Mouse (Mus musculus): ENCODE measurements around the gene Pin1. TPM values are rescaled to one million over a fixed set of nuclear protein-coding genes. Genes with fewer than 3 reads are reported as not detected.

The Pin1 gene
- polyA plus RNA-seq, 1 experiment from 2014 or later = 46.5 TPM

GRCm38 (mm10) chr9:20696107-20696712, 44.3 kb downstream of the Pin1 start:
- no peak for ATAC-seq (ENCODE audit: insufficient number of reproducible peaks, insufficient read depth, low FRiP score, low read depth)
- H3K4me2 ChIP-seq (replicated peaks; ENCODE audit: low read depth, low read length) = no peak overlapping the region
- H3K9ac ChIP-seq (replicated peaks; ENCODE audit: low read depth, low read length) = no peak overlapping the region
- H3K27me3 ChIP-seq (ENCODE audit: control insufficient read depth, insufficient read depth, low read length) = 0 out of 2 replicates have a peak, but pooled peaks cover 3% of the 10 kb centered on the region
- H3K4me1 ChIP-seq (ENCODE audit: control insufficient read depth, insufficient read depth, low read length) = no peaks in the 10 kb centered on the region
- no peaks in the 10 kb centered on the region for H3K9me3 ChIP-seq (ENCODE audit: control insufficient read depth, low read depth, low read length)
- WGBS = 77% methylated on average over 5 of the region's 5 CpGs
- H3K36me3 ChIP-seq (ENCODE audit: control insufficient read depth, insufficient read depth, low read length) = no peaks in the 10 kb centered on the region
- H3K4me3 ChIP-seq (ENCODE audit: low read depth, low read length) = no peak overlapping the region
- no peak overlapping the region for H3K27ac ChIP-seq (ENCODE audit: low read length)

DNA sequence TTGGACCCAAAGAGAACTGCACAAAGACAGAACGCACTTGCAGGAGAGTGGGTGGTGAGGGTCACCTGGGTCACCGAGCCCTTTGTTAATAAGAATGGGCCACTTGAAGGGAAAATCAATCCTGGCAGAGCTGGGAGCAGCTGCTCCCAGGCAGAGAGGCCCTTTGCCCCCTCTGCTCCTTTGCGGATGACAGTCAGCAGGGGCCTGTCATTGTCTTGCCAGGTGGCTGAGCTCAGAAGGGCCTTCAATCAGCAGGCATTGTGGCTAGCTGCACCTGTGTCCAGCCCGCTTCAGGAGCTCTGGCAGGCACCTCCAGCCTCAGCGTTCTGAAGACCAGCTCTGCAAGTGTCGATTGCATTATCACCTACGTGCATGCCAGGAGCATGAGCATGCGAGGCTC, 45.6 kb downstream of the Pin1 start:
- H3K4me2 ChIP-seq (replicated peaks; ENCODE audit: low read depth, low read length) = no peak overlapping the region
- no peaks in the 10 kb centered on the region for H3K9me3 ChIP-seq (ENCODE audit: control insufficient read depth, low read depth, low read length)
- WGBS = 22% methylated on average over 8 of the region's 8 CpGs
- no peak overlapping the region for H3K4me3 ChIP-seq (ENCODE audit: low read depth, low read length)
- ATAC-seq (ENCODE audit: insufficient number of reproducible peaks, insufficient read depth, low FRiP score, low read depth) = no peak
- no peak overlapping the region for H3K9ac ChIP-seq (replicated peaks; ENCODE audit: low read depth, low read length)
- no peaks in the 10 kb centered on the region for H3K36me3 ChIP-seq (ENCODE audit: control insufficient read depth, insufficient read depth, low read length)
- H3K27me3 ChIP-seq (ENCODE audit: control insufficient read depth, insufficient read depth, low read length) = 0 out of 2 replicates have a peak, but pooled peaks cover 3% of the 10 kb centered on the region
- no peaks in the 10 kb centered on the region for H3K4me1 ChIP-seq (ENCODE audit: control insufficient read depth, insufficient read depth, low read length)
- no peak overlapping the region for H3K27ac ChIP-seq (ENCODE audit: low read length)

DNA sequence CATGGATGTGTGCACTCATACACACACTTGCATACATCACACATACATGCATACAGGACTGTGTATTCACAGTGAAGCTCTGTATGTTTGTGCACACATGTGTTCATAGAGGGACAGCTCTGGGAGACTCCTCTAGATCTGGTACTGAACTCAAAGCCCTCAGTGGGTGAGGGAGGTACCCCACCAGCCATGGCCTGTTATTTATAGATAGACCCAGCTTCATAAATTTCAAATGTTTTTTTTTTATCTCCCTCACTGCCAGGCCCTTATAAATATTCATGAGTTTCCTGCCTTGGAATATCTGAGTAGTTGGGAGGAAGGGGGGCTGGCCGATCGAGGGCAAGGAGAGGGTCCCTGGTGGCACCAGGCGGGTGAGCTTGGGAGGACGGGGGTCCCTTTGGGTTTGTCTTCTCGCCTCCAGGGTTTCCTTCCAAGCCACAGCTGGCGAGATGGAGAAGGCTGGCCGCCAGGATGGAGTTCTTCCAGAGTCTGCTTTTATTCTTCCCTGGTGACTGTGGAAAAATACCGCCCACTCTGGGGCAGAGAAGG, 52.0 kb downstream of the Pin1 start:
- ATAC-seq (ENCODE audit: insufficient number of reproducible peaks, insufficient read depth, low FRiP score, low read depth) = no peak
- no peaks in the 10 kb centered on the region for H3K4me1 ChIP-seq (ENCODE audit: control insufficient read depth, insufficient read depth, low read length)
- no peak overlapping the region for H3K4me2 ChIP-seq (replicated peaks; ENCODE audit: low read depth, low read length)
- H3K4me3 ChIP-seq (ENCODE audit: low read depth, low read length) = no peak overlapping the region
- H3K27ac ChIP-seq (ENCODE audit: low read length) = no peak overlapping the region
- no peaks in the 10 kb centered on the region for H3K36me3 ChIP-seq (ENCODE audit: control insufficient read depth, insufficient read depth, low read length)
- WGBS = 73% methylated on average over 8 of the region's 8 CpGs
- no peaks in the 10 kb centered on the region for H3K27me3 ChIP-seq (ENCODE audit: control insufficient read depth, insufficient read depth, low read length)
- H3K9me3 ChIP-seq (ENCODE audit: control insufficient read depth, low read depth, low read length) = no peaks in the 10 kb centered on the region
- no peak overlapping the region for H3K9ac ChIP-seq (replicated peaks; ENCODE audit: low read depth, low read length)

GRCm38 (mm10) chr9:20705420-20705819, 53.5 kb downstream of the Pin1 start:
- H3K4me1 ChIP-seq (ENCODE audit: control insufficient read depth, insufficient read depth, low read length) = no peaks in the 10 kb centered on the region
- H3K36me3 ChIP-seq (ENCODE audit: control insufficient read depth, insufficient read depth, low read length) = no peaks in the 10 kb centered on the region
- H3K9me3 ChIP-seq (ENCODE audit: control insufficient read depth, low read depth, low read length) = no peaks in the 10 kb centered on the region
- no peak overlapping the region for H3K27ac ChIP-seq (ENCODE audit: low read length)
- no peaks in the 10 kb centered on the region for H3K27me3 ChIP-seq (ENCODE audit: control insufficient read depth, insufficient read depth, low read length)
- H3K9ac ChIP-seq (replicated peaks; ENCODE audit: low read depth, low read length) = no peak overlapping the region
- no peak for ATAC-seq (ENCODE audit: insufficient number of reproducible peaks, insufficient read depth, low FRiP score, low read depth)
- H3K4me2 ChIP-seq (replicated peaks; ENCODE audit: low read depth, low read length) = no peak overlapping the region
- H3K4me3 ChIP-seq (ENCODE audit: low read depth, low read length) = no peak overlapping the region

- H3K4me3 ChIP-seq (ENCODE audit: low read depth, low read length) = no peak overlapping the region
- no peak overlapping the region for H3K4me2 ChIP-seq (replicated peaks; ENCODE audit: low read depth, low read length)
- 25% methylated on average over 4 of the region's 4 CpGs for WGBS
- H3K36me3 ChIP-seq (ENCODE audit: control insufficient read depth, insufficient read depth, low read length) = no peaks in the 10 kb centered on the region
- no peak overlapping the region for H3K9ac ChIP-seq (replicated peaks; ENCODE audit: low read depth, low read length)
- no peaks in the 10 kb centered on the region for H3K27me3 ChIP-seq (ENCODE audit: control insufficient read depth, insufficient read depth, low read length)
- no peak overlapping the region for H3K27ac ChIP-seq (ENCODE audit: low read length)
- H3K4me1 ChIP-seq (ENCODE audit: control insufficient read depth, insufficient read depth, low read length) = no peaks in the 10 kb centered on the region
- H3K9me3 ChIP-seq (ENCODE audit: control insufficient read depth, low read depth, low read length) = no peaks in the 10 kb centered on the region
- no peak for ATAC-seq (ENCODE audit: insufficient number of reproducible peaks, insufficient read depth, low FRiP score, low read depth)
Observed at GRCm38 (mm10) chr9:20705981-20706380, 54.1 kb downstream of the Pin1 start.

GRCm38 (mm10) chr9:20710471-20710870, 58.6 kb downstream of the Pin1 start:
- Histone ChIP-seq H3K36me3 (ENCODE audit: control insufficient read depth, insufficient read depth, low read length) (no peaks in the 10 kb centered on the region), H3K4me3 (ENCODE audit: low read depth, low read length) (no peak overlapping the region), H3K9ac (replicated peaks; ENCODE audit: low read depth, low read length) (no peak overlapping the region), H3K27ac (ENCODE audit: low read length) (no peak overlapping the region), H3K9me3 (ENCODE audit: control insufficient read depth, low read depth, low read length) (no peaks in the 10 kb centered on the region), H3K4me1 (ENCODE audit: control insufficient read depth, insufficient read depth, low read length) (no peaks in the 10 kb centered on the region), H3K4me2 (replicated peaks; ENCODE audit: low read depth, low read length) (no peak overlapping the region), H3K27me3 (ENCODE audit: control insufficient read depth, insufficient read depth, low read length) (no peaks in the 10 kb centered on the region)
- ATAC-seq (ENCODE audit: insufficient number of reproducible peaks, insufficient read depth, low FRiP score, low read depth) = no peak
- WGBS = 80% methylated on average over 3 of the region's 3 CpGs

DNA sequence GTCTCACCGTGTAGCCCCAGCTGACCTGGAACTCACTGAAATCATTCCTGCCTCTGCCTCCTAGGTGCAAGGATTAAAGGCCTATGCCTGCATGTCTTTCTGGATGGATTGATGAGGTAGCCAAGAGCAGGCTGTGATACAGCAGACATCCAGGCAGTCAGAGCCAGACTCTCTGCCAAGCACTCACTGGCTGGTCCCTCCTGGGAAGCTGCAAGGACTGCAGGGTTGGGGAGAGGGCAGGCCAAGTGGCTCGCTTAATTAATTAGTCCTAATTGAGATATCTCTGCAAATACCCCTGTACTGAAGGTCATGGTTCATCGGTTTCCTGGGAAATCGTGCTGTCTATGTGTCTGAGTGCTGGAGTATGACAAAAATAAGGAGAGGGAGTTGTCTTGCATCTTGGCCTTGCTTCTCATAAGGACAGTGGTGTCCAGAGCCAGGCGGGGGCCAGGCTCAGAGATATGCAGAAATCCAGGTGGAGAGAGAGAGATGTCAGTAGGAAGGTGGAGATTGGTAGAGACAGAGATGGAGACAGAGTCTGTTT, 61.1 kb downstream of the Pin1 start:
- no peak overlapping the region for H3K4me2 ChIP-seq (replicated peaks; ENCODE audit: low read depth, low read length)
- no peak for ATAC-seq (ENCODE audit: insufficient number of reproducible peaks, insufficient read depth, low FRiP score, low read depth)
- H3K4me1 ChIP-seq (ENCODE audit: control insufficient read depth, insufficient read depth, low read length) = no peaks in the 10 kb centered on the region
- H3K27ac ChIP-seq (ENCODE audit: low read length) = no peak overlapping the region
- H3K9ac ChIP-seq (replicated peaks; ENCODE audit: low read depth, low read length) = no peak overlapping the region
- WGBS = 72% methylated on average over 5 of the region's 5 CpGs
- H3K4me3 ChIP-seq (ENCODE audit: low read depth, low read length) = no peak overlapping the region
- no peaks in the 10 kb centered on the region for H3K9me3 ChIP-seq (ENCODE audit: control insufficient read depth, low read depth, low read length)
- no peaks in the 10 kb centered on the region for H3K36me3 ChIP-seq (ENCODE audit: control insufficient read depth, insufficient read depth, low read length)
- no peaks in the 10 kb centered on the region for H3K27me3 ChIP-seq (ENCODE audit: control insufficient read depth, insufficient read depth, low read length)

GRCm38 (mm10) chr9:20713478-20713987, 61.6 kb downstream of the Pin1 start:
- no peaks in the 10 kb centered on the region for H3K4me1 ChIP-seq (ENCODE audit: control insufficient read depth, insufficient read depth, low read length)
- H3K4me3 ChIP-seq (ENCODE audit: low read depth, low read length) = no peak overlapping the region
- no peak overlapping the region for H3K4me2 ChIP-seq (replicated peaks; ENCODE audit: low read depth, low read length)
- WGBS = 31% methylated on average over 6 of the region's 11 CpGs
- H3K36me3 ChIP-seq (ENCODE audit: control insufficient read depth, insufficient read depth, low read length) = no peaks in the 10 kb centered on the region
- no peak overlapping the region for H3K9ac ChIP-seq (replicated peaks; ENCODE audit: low read depth, low read length)
- no peaks in the 10 kb centered on the region for H3K9me3 ChIP-seq (ENCODE audit: control insufficient read depth, low read depth, low read length)
- H3K27me3 ChIP-seq (ENCODE audit: control insufficient read depth, insufficient read depth, low read length) = no peaks in the 10 kb centered on the region
- H3K27ac ChIP-seq (ENCODE audit: low read length) = no peak overlapping the region
- peak; percentile 56; the same call in 1 of the 2 replicates for ATAC-seq (ENCODE audit: insufficient number of reproducible peaks, insufficient read depth, low FRiP score, low read depth)
